Mouse (Mus musculus) cortical plate, adult 2 months (tissue): Measurements from ENCODE around the gene Actn4.

Source experiments
- CTCF ChIP-seq: fragments of 200-500 bp; IDR thresholded peaks from 2 replicates; pipeline ENCODE4 v1.5.1; 2011; ENCODE audit warnings: mild to moderate bottlenecking, control low read depth, low read length; ENCODE audit not compliant: insufficient read depth; ENCODE audit errors: extremely low read depth
- POLR2A ChIP-seq: fragments of 200-500 bp; IDR thresholded peaks from 2 replicates; pipeline ENCODE4 v1.6.1; 2011; ENCODE audit warnings: mild to moderate bottlenecking, low read length, control low read depth; ENCODE audit not compliant: insufficient read depth; ENCODE audit errors: extremely low read depth

- no peak for TF ChIP-seq CTCF
- no peak for TF ChIP-seq POLR2A
Observed at GRCm38 (mm10) chr7:28859953-28860352, 102.2 kb downstream of the Actn4 start.
